Mouse (Mus musculus) liver, embryonic 14.5 days (tissue): Measurements from ENCODE around the gene Fgf4. TPM values are rescaled to one million over a fixed set of nuclear protein-coding genes. Genes with fewer than 3 reads are reported as not detected.

Source experiments
- ATAC-seq: fragments of 200-750 bp; cut with Nextera tagmentation; 2 replicates; pipeline ENCODE4 v1.8.0; 2017; ENCODE audit warnings: moderate number of reproducible peaks, mild to moderate bottlenecking, moderate library complexity; ENCODE audit not compliant: insufficient read depth
- DNase-seq, 3 experiments: peaks; one replicate each; pipeline ENCODE4 v3.0.0-alpha.2; 2012 to 2013; ENCODE audit warnings: low read depth in 3 of 3, low spot score in 3 of 3
- H3K27ac ChIP-seq: fragments of 300-500 bp; sonication (generic); 2 replicates; pipeline ENCODE4 v1.5.1; 2014; ENCODE audit warnings: moderate library complexity, mild to moderate bottlenecking, control low read depth, inconsistent platforms
- H3K27me3 ChIP-seq: fragments of 300-500 bp; sonication (generic); 2 replicates; pipeline ENCODE4 v1.6.1; 2014; ENCODE audit warnings: mild to moderate bottlenecking, low read length, moderate library complexity; ENCODE audit not compliant: control insufficient read depth, insufficient read depth
- H3K36me3 ChIP-seq: fragments of 300-500 bp; sonication (generic); replicated peaks from 2 replicates; pipeline ENCODE4 v1.6.1; 2014; ENCODE audit warnings: low read depth; ENCODE audit not compliant: control insufficient read depth, insufficient read depth
- H3K4me1 ChIP-seq, 2 experiments: fragments of 200-500 bp in 1 of 2; fragments of 300-500 bp in 1 of 2; sonication (generic) in 1 of 2; replicated peaks; 2 replicates each; pipeline ENCODE4 v1.6.1; 2012 to 2014; ENCODE audit warnings: antibody characterized with exemption in 1 of 2, inconsistent platforms in 1 of 2, low read length in 1 of 2; ENCODE audit not compliant: control insufficient read depth in 2 of 2, insufficient read depth in 2 of 2
- H3K4me2 ChIP-seq: fragments of 300-500 bp; sonication (generic); 2 replicates; pipeline ENCODE4 v1.6.1; 2014; ENCODE audit warnings: low read depth, mild to moderate bottlenecking, control low read depth, moderate library complexity
- H3K4me3 ChIP-seq, 2 experiments: fragments of 200-500 bp in 1 of 2; fragments of 300-500 bp in 1 of 2; sonication (generic) in 1 of 2; 2 replicates each; pipeline ENCODE4 v1.5.1; 2012 to 2014; ENCODE audit warnings: low read depth in 2 of 2, low read length in 2 of 2, mild to moderate bottlenecking in 2 of 2, control low read depth in 1 of 2, inconsistent platforms in 1 of 2, moderate library complexity in 1 of 2; ENCODE audit not compliant: insufficient read depth in 1 of 2
- H3K9ac ChIP-seq: fragments of 300-500 bp; sonication (generic); replicated peaks from 2 replicates; pipeline ENCODE4 v1.6.1; 2014; ENCODE audit warnings: mild to moderate bottlenecking, control low read depth, moderate library complexity
- H3K9me3 ChIP-seq: fragments of 300-500 bp; sonication (generic); 2 replicates; pipeline ENCODE4 v1.6.1; 2016; ENCODE audit warnings: low read length, mixed read lengths; ENCODE audit not compliant: control insufficient read depth
- CTCF ChIP-seq: IDR thresholded peaks from 2 replicates; pipeline ENCODE4 v1.5.1; 2016; ENCODE audit warnings: antibody characterized with exemption, low read depth, control low read depth
- EP300 ChIP-seq: IDR thresholded peaks from 2 replicates; pipeline ENCODE4 v1.6.1; 2016; ENCODE audit warnings: antibody characterized with exemption, low read depth
- WGBS: fragments of 180-500 bp; shearing (Covaris S2); extraction: QIAGEN DNeasy Blood & Tissue Kit; methylation state at CpG from one replicate; pipeline ENCODE4 v1.1.7; 2014; ENCODE audit not compliant: insufficient replicate concordance; 5-methylcytosine and 5-hydroxymethylcytosine counted together
- polyA plus RNA-seq, 2 experiments: library from polyadenylated mRNA; depleted of rRNA in 1 of 2; stranded (reverse) in 1 of 2; unstranded in 1 of 2; fragments of >200 nt; fragmentation: Nextera tagmentation in 1 of 2; extraction: Ambion mirVana in 1 of 2; gene quantifications; 2 replicates each; pipeline versions ENCODE4 v1.2.1 to v1.2.3; 2012 to 2014

Fgf4 gene
- not detected in 2 replicates for polyA plus RNA-seq (2012; rRNA removed)
- not detected in 2 replicates for polyA plus RNA-seq (2014; fragmentation: Nextera tagmentation; extraction: Ambion mirVana)

- Histone ChIP-seq H3K9ac (no peak within 1 kb of the TSS), H3K4me2 (no peak within 1 kb of the TSS), H3K4me3 (no peak within 1 kb of the TSS), H3K27me3 (no peaks in the 10 kb centered on the region; the same call in 1 of the 2 replicates), H3K36me3 (no peaks in the 10 kb centered on the region), H3K9me3 (no peaks in the 10 kb centered on the region), H3K4me1 (no peaks in the 10 kb centered on the region), H3K27ac (no peak within 1 kb of the TSS)
- no peak for TF ChIP-seq CTCF
- TF ChIP-seq EP300, result no peak
- DNase-seq, result no peak
- no peak for ATAC-seq
Measured at GRCm38 (mm10) chr7:144847067-144847466, at the start of gene Fgf4. Fgf4 (plus strand) TSS chr7:144847367.

DNA sequence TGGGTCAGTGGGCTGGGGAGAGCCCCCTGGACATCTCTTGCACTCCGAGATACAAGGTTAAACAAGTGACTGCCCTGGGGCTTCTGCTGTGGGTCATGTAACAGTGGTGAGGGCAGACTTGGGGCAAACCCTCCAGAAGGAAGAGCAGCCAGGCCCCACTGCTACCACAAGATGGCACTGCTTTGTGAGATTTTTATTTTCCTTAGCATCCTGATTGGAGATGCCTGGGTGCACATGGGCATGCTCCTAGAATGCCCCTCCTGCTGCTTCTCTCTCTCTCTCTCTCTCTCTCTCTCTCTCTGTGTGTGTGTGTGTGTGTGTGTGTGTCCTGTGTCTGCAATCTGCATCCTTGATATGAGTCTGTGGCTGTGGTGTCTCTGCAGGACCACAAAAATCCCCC lies 48.7 kb upstream of the Fgf4 start:
- Histone ChIP-seq H3K4me3 (no peak overlapping the region), H3K9ac (no peak overlapping the region), H3K4me2 (no peak overlapping the region), H3K9me3 (no peaks in the 10 kb centered on the region), H3K27ac (no peak overlapping the region), H3K27me3 (no peaks in the 10 kb centered on the region; the same call in 1 of the 2 replicates), H3K4me1 (no peaks in the 10 kb centered on the region), H3K36me3 (no peaks in the 10 kb centered on the region)
- ATAC-seq, result no peak
- DNase-seq, result no peak
- WGBS, result 15% methylated on average over 1 of the region's 1 CpGs
- peak; percentile 76 for TF ChIP-seq CTCF
- no peak for TF ChIP-seq EP300

- ATAC-seq, result no peak
- 49% methylated on average over 6 of the region's 6 CpGs for WGBS
Measured at GRCm38 (mm10) chr7:144807036-144807435, 40.1 kb upstream of the Fgf4 start.

DNA sequence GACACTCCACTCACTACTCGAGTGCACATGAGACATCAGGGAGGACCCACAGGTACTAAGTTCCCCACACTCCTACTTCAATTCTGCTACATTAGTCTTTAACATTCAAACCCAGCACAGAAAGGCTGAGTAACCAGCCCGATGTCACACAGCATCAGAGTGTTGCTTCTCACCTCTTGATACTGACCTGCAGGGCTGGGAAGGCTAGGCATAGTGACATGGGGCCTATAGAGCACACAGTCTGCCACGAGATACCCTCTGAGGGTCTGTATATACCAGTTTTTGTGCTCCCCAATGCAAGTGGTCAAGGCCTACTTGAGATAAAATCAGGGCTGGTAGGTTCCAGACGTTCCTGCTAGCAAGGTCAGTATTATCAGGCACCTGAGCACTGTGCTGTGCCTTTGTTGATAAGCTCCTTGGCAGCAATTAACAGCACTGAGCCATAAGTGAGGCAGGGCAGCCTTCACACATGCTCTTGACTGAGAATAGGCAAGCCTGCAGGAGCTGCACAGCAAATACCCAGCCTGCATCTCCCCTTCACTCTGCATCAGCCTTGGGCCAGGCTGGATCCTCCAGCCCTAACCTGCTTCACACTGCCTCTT lies 39.1 kb upstream of the Fgf4 start:
- H3K9me3 ChIP-seq, result no peaks in the 10 kb centered on the region
- ATAC-seq (peak; percentile 84), DNase-seq (peak; percentile 49 to 66 (median 58))
- no peak overlapping the region; the same call in 1 of the 2 replicates for H3K27ac ChIP-seq
- H3K4me3 ChIP-seq, result no peak overlapping the region
- no peaks in the 10 kb centered on the region for H3K36me3 ChIP-seq
- H3K9ac ChIP-seq, result no peak overlapping the region
- H3K27me3 ChIP-seq, result no peaks in the 10 kb centered on the region
- TF ChIP-seq EP300 (peak; percentile 73; the same call in 1 of the 2 replicates), CTCF (no peak)
- H3K4me1 ChIP-seq, result peaks cover 12 to 29% of the 10 kb centered on the region in 2 experiments
- 29% methylated on average over 4 of the region's 4 CpGs for WGBS
- no peak overlapping the region for H3K4me2 ChIP-seq

More at GRCm38 (mm10) chr7:144807036-144807435, 40.1 kb upstream of the Fgf4 start:
- no peak for TF ChIP-seq CTCF
- no peak for TF ChIP-seq EP300
- Histone ChIP-seq H3K4me1 (peaks cover 12 to 26% of the 10 kb centered on the region in 2 experiments), H3K36me3 (no peaks in the 10 kb centered on the region), H3K4me2 (no peak overlapping the region), H3K9ac (no peak overlapping the region), H3K27me3 (no peaks in the 10 kb centered on the region; the same call in 1 of the 2 replicates), H3K9me3 (no peaks in the 10 kb centered on the region), H3K27ac (no peak overlapping the region), H3K4me3 (no peak overlapping the region)
- no peak for DNase-seq

DNA sequence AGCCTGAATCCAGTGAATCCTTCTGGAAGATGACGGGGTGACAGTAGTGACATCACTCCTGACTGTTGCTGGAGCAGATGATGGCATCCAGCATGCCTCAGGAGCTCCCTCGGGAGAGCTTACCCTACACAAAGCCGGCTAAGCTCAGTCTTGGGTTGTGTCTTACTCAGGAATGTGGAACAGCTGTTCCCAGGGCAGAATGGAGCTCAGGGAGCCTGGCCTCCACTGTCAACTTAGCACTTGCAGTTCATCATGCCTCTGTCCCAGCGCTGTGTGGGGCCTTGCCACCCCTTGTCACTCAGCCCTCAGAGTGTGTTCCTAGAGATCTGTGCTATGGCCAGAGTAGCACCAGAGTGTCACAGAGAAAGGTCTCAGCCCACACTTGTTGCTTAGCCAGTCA lies 35.6 kb upstream of the Fgf4 start:
- H3K27me3 ChIP-seq, result no peaks in the 10 kb centered on the region
- TF ChIP-seq EP300 (no peak), CTCF (no peak)
- H3K9me3 ChIP-seq, result no peaks in the 10 kb centered on the region
- ATAC-seq (no peak), DNase-seq (no peak)
- peaks cover 12 to 29% of the 10 kb centered on the region in 2 experiments for H3K4me1 ChIP-seq
- H3K27ac ChIP-seq, result no peak overlapping the region
- no peak overlapping the region for H3K9ac ChIP-seq
- no peak overlapping the region for H3K4me2 ChIP-seq
- H3K36me3 ChIP-seq, result no peaks in the 10 kb centered on the region
- H3K4me3 ChIP-seq, result no peak overlapping the region
- WGBS, result 48% methylated on average over 4 of the region's 4 CpGs
